Mouse (Mus musculus) liver, adult (tissue): ENCODE results near the gene Nudt4.

Experiments used
- GATA4 ChIP-seq: IDR thresholded peaks from 2 replicates; pipeline ENCODE4 v1.6.1; 2014; ENCODE audit warnings: mild to moderate bottlenecking, low read length; ENCODE audit not compliant: insufficient replicate concordance

Nudt4 gene

DNA sequence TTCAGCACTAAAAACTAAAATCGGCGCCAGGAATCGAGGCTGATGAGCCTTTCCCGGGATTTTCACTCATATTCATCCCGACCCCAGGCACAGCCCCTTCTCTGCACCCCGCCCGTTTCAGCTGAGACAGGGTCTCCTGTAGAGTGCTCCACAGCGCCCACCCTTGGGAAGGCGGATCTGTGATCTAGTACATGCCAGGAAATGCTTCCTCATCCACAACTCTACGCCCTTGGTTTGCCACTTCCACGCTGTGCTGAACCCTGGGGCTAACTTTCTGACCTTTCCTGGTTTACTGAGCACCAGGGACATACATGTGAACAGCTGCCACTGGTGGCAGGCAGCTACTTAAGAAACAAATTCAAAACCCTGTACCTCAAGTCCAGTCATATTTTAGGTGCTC lies 8.1 kb downstream of the Nudt4 start:
- TF ChIP-seq GATA4: no peak

- no peak for TF ChIP-seq GATA4
Observed at GRCm38 (mm10) chr10:95552326-95552725, 11.6 kb downstream of the Nudt4 start.

- no peak for TF ChIP-seq GATA4
Observed at GRCm38 (mm10) chr10:95551752-95552151, 12.2 kb downstream of the Nudt4 start.

DNA sequence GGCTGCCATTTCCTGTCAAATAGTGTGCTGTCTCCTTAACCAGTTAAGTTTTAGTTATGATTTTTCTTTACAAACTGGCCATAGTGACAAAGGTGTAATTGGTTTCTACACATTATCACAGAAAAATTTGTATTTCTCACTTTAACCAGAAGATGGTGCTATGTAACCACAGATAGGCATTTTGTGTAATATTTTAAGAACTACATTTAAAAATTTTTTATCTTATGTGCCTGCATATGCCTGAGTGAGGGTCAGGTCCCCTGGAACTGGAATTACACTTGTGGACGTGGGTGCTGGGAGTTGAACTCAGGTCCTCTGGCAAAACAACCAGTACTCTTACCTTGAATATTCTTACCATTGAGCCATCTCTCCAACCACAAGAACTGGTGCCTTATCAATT lies 13.4 kb downstream of the Nudt4 start:
- TF ChIP-seq GATA4: no peak

- TF ChIP-seq GATA4: no peak
Observed at GRCm38 (mm10) chr10:95548154-95548826, 15.7 kb downstream of the Nudt4 start.

- no peak for TF ChIP-seq GATA4
Observed at GRCm38 (mm10) chr10:95546178-95546577, 17.8 kb downstream of the Nudt4 start.

DNA sequence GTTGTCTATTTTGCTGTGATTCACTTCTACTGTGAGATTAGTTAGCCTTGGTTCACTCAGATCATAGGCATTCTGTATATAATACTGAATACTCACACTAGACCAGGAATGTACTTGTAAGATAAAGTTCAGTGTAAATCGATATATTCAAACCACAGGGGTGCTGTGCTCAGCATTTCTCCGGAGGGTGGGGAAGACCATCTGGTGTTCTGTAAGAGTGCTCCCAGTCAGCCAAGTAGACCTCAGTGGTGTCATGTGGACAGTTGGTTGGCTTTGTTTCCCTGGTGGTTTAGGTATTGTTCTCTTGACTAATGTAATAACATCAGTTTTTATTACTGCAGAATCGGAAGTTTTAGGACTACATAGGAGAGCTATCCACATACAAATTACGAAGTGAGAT lies 18.9 kb downstream of the Nudt4 start:
- TF ChIP-seq GATA4: no peak

DNA sequence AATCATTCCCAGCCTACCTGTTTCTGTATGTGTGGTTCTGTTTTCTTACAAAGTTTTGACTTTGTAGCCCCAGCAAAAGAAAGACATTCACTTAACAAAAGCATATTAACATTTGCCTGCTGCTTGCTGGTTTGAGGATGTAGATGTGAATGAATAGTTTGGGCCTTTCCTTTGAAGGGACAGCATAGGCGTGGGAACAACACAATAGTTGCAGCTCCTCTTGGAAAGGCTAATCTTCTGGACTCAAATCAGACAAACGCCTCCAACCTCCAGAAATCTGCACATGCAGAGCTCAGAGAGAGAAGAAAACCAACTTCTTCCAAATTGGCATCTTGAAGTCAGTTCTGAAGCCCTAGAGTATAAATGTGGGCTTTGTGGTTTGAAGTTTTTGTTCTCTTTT lies 19.3 kb downstream of the Nudt4 start:
- TF ChIP-seq GATA4: no peak

- TF ChIP-seq GATA4: no peak
Observed at GRCm38 (mm10) chr10:95544004-95544403, 19.9 kb downstream of the Nudt4 start.

DNA sequence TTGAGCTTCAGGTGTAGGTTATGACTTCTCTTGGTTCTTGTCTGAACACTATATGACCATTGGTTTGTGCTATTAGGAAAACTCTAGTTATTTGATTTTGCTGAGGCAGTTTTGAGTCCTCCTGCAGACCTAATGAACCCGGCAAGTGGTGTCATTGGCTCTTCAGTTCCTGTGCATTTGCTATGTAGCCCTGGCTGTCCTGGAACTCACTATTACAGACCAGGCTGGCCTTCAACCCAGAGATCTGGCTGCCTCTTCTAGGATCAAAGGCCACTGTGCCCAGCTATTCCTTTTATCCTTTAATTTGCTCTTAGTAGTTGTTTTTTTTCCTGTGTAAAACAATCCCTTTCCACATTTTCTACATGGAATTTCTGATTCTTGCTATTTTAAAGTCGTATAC lies 20.6 kb downstream of the Nudt4 start:
- TF ChIP-seq GATA4: no peak

DNA sequence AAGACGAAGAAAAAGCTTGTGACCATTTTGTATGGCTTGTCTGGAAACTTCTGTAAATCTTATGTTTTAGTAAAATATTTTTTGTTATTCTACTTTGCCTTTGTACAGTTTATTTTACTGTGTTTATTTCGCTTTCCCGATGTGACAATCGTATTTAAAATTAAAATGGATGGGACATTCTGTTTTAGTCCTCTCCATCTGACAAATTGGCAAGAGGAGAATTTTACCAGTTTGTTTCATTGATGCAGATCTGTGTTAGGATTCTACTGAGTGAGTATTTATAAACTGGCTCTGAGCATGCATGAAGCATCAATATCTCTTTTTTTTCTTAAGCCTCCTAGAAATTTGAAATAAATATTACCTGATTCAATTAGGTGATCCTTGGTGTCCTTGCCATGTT lies 21.0 kb downstream of the Nudt4 start:
- no peak for TF ChIP-seq GATA4

- no peak for TF ChIP-seq GATA4
Observed at GRCm38 (mm10) chr10:95539841-95540240, 24.1 kb downstream of the Nudt4 start.

GRCm38 (mm10) chr10:95539260-95539659 lies 24.7 kb downstream of the Nudt4 start:
- no peak for TF ChIP-seq GATA4

DNA sequence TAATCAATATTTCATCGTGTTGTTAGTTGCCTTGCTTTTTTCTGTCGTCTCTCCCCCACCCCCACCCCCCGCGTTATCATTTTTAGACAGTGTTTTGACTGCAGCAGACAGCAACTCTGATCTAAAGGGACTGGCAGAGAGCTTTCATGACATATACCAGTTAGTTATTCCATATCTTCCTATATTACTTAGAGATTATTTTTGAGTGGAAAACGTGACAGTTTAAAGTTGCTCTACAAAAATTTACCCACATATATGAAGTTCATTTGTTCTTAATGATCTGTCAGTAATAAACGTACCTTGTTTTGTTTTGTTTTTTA lies 27.8 kb downstream of the Nudt4 start:
- TF ChIP-seq GATA4: no peak

GRCm38 (mm10) chr10:95535399-95536221 lies 28.3 kb downstream of the Nudt4 start:
- TF ChIP-seq GATA4: no peak

- no peak for TF ChIP-seq GATA4
Observed at GRCm38 (mm10) chr10:95533382-95533781, 30.6 kb downstream of the Nudt4 start.

DNA sequence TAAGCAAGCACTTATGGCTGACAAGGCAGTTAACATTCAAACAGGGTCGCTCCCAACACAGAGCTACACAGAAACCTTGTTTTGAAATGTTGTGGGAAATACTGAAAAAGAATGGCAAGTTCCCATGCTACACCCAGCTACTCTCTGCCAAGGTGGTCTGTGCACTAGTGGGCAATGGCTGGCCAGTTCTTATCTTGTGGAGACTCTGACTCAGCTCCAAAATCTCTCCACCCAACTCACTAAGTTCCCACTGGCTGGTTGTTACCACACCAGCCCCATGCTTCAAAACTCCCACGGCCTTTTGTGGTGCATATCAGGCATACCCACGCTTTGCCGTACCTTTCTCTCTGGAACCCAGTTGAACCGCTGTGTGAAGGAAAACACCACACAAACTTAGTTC lies 31.0 kb downstream of the Nudt4 start:
- TF ChIP-seq GATA4: no peak
